Mouse (Mus musculus): ENCODE measurements at regions not wholly inside any gene's neighbourhood (a gene's known extent, or its start where the extent isn't known, plus 50 kb on each side); places are given as distances from the start of the nearest gene placed in this dataset.

GRCm38 (mm10) chr10:23610046-23610445, 177.0 kb downstream of the Rps12 start:
- Histone ChIP-seq H3K9ac (ENCODE audit: insufficient read depth, low read depth) (no peak overlapping the region), H3K9me3 (replicated peaks; ENCODE audit: low read length) (no peaks in the 10 kb centered on the region), H3K4me3 (replicated peaks in 1 of 3; ENCODE audit: low read depth in 2 of 3, low read length in 2 of 3, poor library complexity in 1 of 3) (no peak overlapping the region), H3K36me3 (replicated peaks in 1 of 2; ENCODE audit: control insufficient read depth in 1 of 2, insufficient read depth in 1 of 2, low read length in 1 of 2) (no peaks in the 10 kb centered on the region), H3K4me2 (ENCODE audit: insufficient read depth, low read depth, poor library complexity, severe bottlenecking) (no peak overlapping the region), H3K79me2 (replicated peaks; ENCODE audit: control insufficient read depth, extremely low read depth, insufficient read depth, poor library complexity, severe bottlenecking) (no peaks in the 10 kb centered on the region), H3K27me3 (replicated peaks) (no peaks in the 10 kb centered on the region), H3K27ac (ENCODE audit: insufficient read depth, low read depth) (no peak overlapping the region), H3K4me1 (ENCODE audit: control insufficient read depth in 1 of 2, insufficient read depth in 2 of 2) (0 out of 4 replicates have a peak, but pooled peaks cover 0 to 2% of the 10 kb centered on the region in 2 experiments)
- dilution Hi-C loops (cut with MboI; ENCODE audit: extremely low pct_ligation_motif_present, extremely low pct_unique_long_range_greater_than_20kb, low sequenced_read_pairs), result no loop called here
- in situ Hi-C loops (cut with MboI; ENCODE audit: low pct_ligation_motif_present, low pct_unique_long_range_greater_than_20kb, low sequenced_read_pairs), result loop anchor here (25.0 kb wide), 1 partner anchor 473 kb away; no protein-coding TSS in a partner anchor
- no peak for DNase-seq (ENCODE audit: extremely low read depth)
- TF ChIP-seq EP300 (IDR thresholded peaks at IDR 0.05; ENCODE audit: low read length), result no peak
- TF ChIP-seq TCF12 (IDR thresholded peaks at IDR 0.05; ENCODE audit: low read depth, low read length), result no peak
- no peak for TF ChIP-seq CTCF (conservative IDR thresholded peaks at IDR 0.05 in 1 of 2, IDR thresholded peaks at IDR 0.05 in 1 of 2; ENCODE audit: low read depth in 2 of 2, low read length in 2 of 2)
- no peak for TF ChIP-seq NELFE (IDR thresholded peaks at IDR 0.05; ENCODE audit: low read depth, low read length)
- no peak for TF ChIP-seq SIN3A (IDR thresholded peaks at IDR 0.05; ENCODE audit: low read length)
- TF ChIP-seq JUN (IDR thresholded peaks at IDR 0.05; ENCODE audit: insufficient read depth, low read depth, low read length), result no peak
- TF ChIP-seq BHLHE40 (IDR thresholded peaks at IDR 0.05; ENCODE audit: low read depth, low read length), result no peak
- no peak for TF ChIP-seq NRF1 (IDR thresholded peaks at IDR 0.05; ENCODE audit: low read depth, low read length)
- no peak for TF ChIP-seq TBP (conservative IDR thresholded peaks at IDR 0.05; ENCODE audit: low read depth, low read length)
- no peak for TF ChIP-seq ZMIZ1 (IDR thresholded peaks at IDR 0.05; ENCODE audit: low read depth, low read length)
- no peak for TF ChIP-seq E2F4 (IDR thresholded peaks at IDR 0.05; ENCODE audit: insufficient replicate concordance, low read depth, low read length)
- no peak for TF ChIP-seq MAFK (IDR thresholded peaks at IDR 0.05; ENCODE audit: insufficient replicate concordance, low read length)
- no peak for TF ChIP-seq GABPA (IDR thresholded peaks at IDR 0.05; ENCODE audit: insufficient replicate concordance, low read depth, low read length)

GRCm38 (mm10) chr10:23609270-23609914, 177.7 kb downstream of the Rps12 start:
- Histone ChIP-seq H3K9me3 (replicated peaks; ENCODE audit: low read length) (no peaks in the 10 kb centered on the region), H3K27me3 (replicated peaks) (no peaks in the 10 kb centered on the region), H3K4me2 (ENCODE audit: insufficient read depth, low read depth, poor library complexity, severe bottlenecking) (peak overlapping the region; percentile 15; the same call in 1 of the 2 replicates), H3K9ac (ENCODE audit: insufficient read depth, low read depth) (no peak overlapping the region), H3K4me1 (ENCODE audit: control insufficient read depth in 1 of 2, insufficient read depth in 2 of 2) (0 out of 4 replicates have a peak, but pooled peaks cover 0 to 2% of the 10 kb centered on the region in 2 experiments), H3K36me3 (replicated peaks in 1 of 2; ENCODE audit: control insufficient read depth in 1 of 2, insufficient read depth in 1 of 2, low read length in 1 of 2) (no peaks in the 10 kb centered on the region), H3K79me2 (replicated peaks; ENCODE audit: control insufficient read depth, extremely low read depth, insufficient read depth, poor library complexity, severe bottlenecking) (no peaks in the 10 kb centered on the region), H3K27ac (ENCODE audit: insufficient read depth, low read depth) (no peak overlapping the region), H3K4me3 (replicated peaks in 1 of 3; ENCODE audit: low read depth in 2 of 3, low read length in 2 of 3, poor library complexity in 1 of 3) (peak overlapping the region in 1 of 3 experiments; percentile 14)
- dilution Hi-C loops (cut with MboI; ENCODE audit: extremely low pct_ligation_motif_present, extremely low pct_unique_long_range_greater_than_20kb, low sequenced_read_pairs) (no loop called here), in situ Hi-C loops (cut with MboI; ENCODE audit: low pct_ligation_motif_present, low pct_unique_long_range_greater_than_20kb, low sequenced_read_pairs) (loop anchor here (25.0 kb wide), 1 partner anchor 472 kb away; no protein-coding TSS in a partner anchor)
- TF ChIP-seq USF1 (IDR thresholded peaks at IDR 0.05; ENCODE audit: low read depth, low read length), result no peak
- TF ChIP-seq SMC3 (IDR thresholded peaks at IDR 0.05; ENCODE audit: low read depth, low read length), result no peak
- TF ChIP-seq ZKSCAN1 (IDR thresholded peaks at IDR 0.05; ENCODE audit: borderline replicate concordance, low read depth, low read length), result no peak
- TF ChIP-seq HCFC1 (IDR thresholded peaks at IDR 0.05; ENCODE audit: low read depth, low read length), result no peak
- no peak for TF ChIP-seq GABPA (IDR thresholded peaks at IDR 0.05; ENCODE audit: insufficient replicate concordance, low read depth, low read length)
- TF ChIP-seq JUND (conservative IDR thresholded peaks at IDR 0.05; ENCODE audit: low read depth, low read length), result no peak
- no peak for TF ChIP-seq E2F4 (IDR thresholded peaks at IDR 0.05; ENCODE audit: insufficient replicate concordance, low read depth, low read length)
- TF ChIP-seq MAX (IDR thresholded peaks at IDR 0.05; ENCODE audit: low read length), result no peak
- TF ChIP-seq CHD1 (IDR thresholded peaks at IDR 0.05; ENCODE audit: low read depth, low read length), result no peak
- no peak for DNase-seq (ENCODE audit: extremely low read depth)

Data from CH12.LX (cell line).